Mouse (Mus musculus) retina, embryonic 14.5 days (tissue): ENCODE measurements around the gene Cdc42ep2.

Source experiments
- DNase-seq: peaks from one replicate; pipeline ENCODE4 v3.0.0-alpha.2; 2015; ENCODE audit warnings: low spot score

Cdc42ep2 gene

GRCm38 (mm10) chr19:5874391-5874968, 50.1 kb downstream of the Cdc42ep2 start:
- no peak for DNase-seq

GRCm38 (mm10) chr19:5872931-5873556, 51.6 kb downstream of the Cdc42ep2 start:
- DNase-seq: no peak

GRCm38 (mm10) chr19:5872528-5872927, 52.1 kb downstream of the Cdc42ep2 start:
- DNase-seq: no peak

GRCm38 (mm10) chr19:5871683-5872082, 52.9 kb downstream of the Cdc42ep2 start:
- no peak for DNase-seq

GRCm38 (mm10) chr19:5871273-5871672, 53.3 kb downstream of the Cdc42ep2 start:
- DNase-seq: peak; percentile 70

- no peak for DNase-seq
Observed at GRCm38 (mm10) chr19:5868096-5868495, 56.5 kb downstream of the Cdc42ep2 start.
